Mouse (Mus musculus): ENCODE results near the gene Spats1. TPM values are rescaled to one million over a fixed set of nuclear protein-coding genes. Genes with fewer than 3 reads are reported as not detected.
"Not testable (repeated sequence)": the region's sequence is repeated elsewhere in the genome, so short reads cannot be mapped to it uniquely, and the experiment has no call there.

Spats1 gene
- polyA plus RNA-seq, 1 experiment from 2014 or later, result 0.48 TPM

DNA sequence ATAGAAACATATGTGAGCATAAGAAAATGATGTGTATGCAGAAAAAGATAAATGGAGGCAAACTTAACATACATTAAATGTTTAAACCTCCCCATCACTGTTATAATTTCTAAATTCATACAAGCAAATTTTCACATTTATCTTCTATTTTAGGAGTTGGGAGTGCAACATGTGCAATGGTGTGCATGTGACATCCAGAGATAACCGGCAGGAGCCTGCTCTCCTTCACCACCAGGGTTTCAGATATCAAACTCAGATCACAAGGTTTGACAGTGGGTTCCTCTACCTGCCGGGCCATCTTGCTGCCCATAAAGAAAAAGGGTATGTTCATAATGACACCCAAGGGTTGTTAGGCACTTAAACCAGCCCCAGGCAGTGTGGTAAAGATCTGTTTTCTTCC, 57.8 kb downstream of the Spats1 start:
- Histone ChIP-seq H3K36me3 (replicated peaks) (peaks cover 95% of the 10 kb centered on the region), H3K4me1 (no peaks in the 10 kb centered on the region), H3K27ac (no peak overlapping the region), H3K4me3 (no peak overlapping the region), H3K27me3 (ENCODE audit: poor library complexity, severe bottlenecking) (no peaks in the 10 kb centered on the region), H3K9me3 (no peaks in the 10 kb centered on the region)
- no peak for DNase-seq (ENCODE audit: extremely low spot score, low spot score)
- 84% methylated on average over 2 of the region's 2 CpGs for WGBS

GRCm38 (mm10) chr17:45411617-45412016, 63.6 kb downstream of the Spats1 start:
- H3K9me3 ChIP-seq; DNase-seq (ENCODE audit: extremely low spot score, low spot score); H3K27ac ChIP-seq; H3K27me3 ChIP-seq (ENCODE audit: poor library complexity, severe bottlenecking); H3K4me1 ChIP-seq; H3K4me3 ChIP-seq: not testable (repeated sequence)
- H3K36me3 ChIP-seq (replicated peaks), result peaks cover 100% of the 10 kb centered on the region
- 89% methylated on average over 2 of the region's 2 CpGs for WGBS

- no peaks in the 10 kb centered on the region for H3K27me3 ChIP-seq (ENCODE audit: poor library complexity, severe bottlenecking)
- no peak for DNase-seq (ENCODE audit: extremely low spot score, low spot score)
- peaks cover 100% of the 10 kb centered on the region for H3K36me3 ChIP-seq (replicated peaks)
- no peak overlapping the region for H3K4me3 ChIP-seq
- no peaks in the 10 kb centered on the region for H3K9me3 ChIP-seq
- H3K27ac ChIP-seq, result no peak overlapping the region
- no peaks in the 10 kb centered on the region for H3K4me1 ChIP-seq
- WGBS, result 97% methylated on average over 2 of the region's 2 CpGs
Measured at GRCm38 (mm10) chr17:45408719-45409118, 66.5 kb downstream of the Spats1 start.

- WGBS, result 95% methylated on average over 10 of the region's 10 CpGs
- no peaks in the 10 kb centered on the region for H3K27me3 ChIP-seq (ENCODE audit: poor library complexity, severe bottlenecking)
- no peak for DNase-seq (ENCODE audit: extremely low spot score, low spot score)
- no peak overlapping the region for H3K4me3 ChIP-seq
- H3K9me3 ChIP-seq, result no peaks in the 10 kb centered on the region
- peaks cover 99% of the 10 kb centered on the region for H3K36me3 ChIP-seq (replicated peaks)
- H3K27ac ChIP-seq, result no peak overlapping the region
- H3K4me1 ChIP-seq, result no peaks in the 10 kb centered on the region
Measured at GRCm38 (mm10) chr17:45406281-45406680, 68.9 kb downstream of the Spats1 start.

- DNase-seq (ENCODE audit: extremely low spot score, low spot score), result no peak
- no peak overlapping the region for H3K4me3 ChIP-seq
- no peaks in the 10 kb centered on the region for H3K4me1 ChIP-seq
- H3K27me3 ChIP-seq (ENCODE audit: poor library complexity, severe bottlenecking), result no peaks in the 10 kb centered on the region
- no peak overlapping the region for H3K27ac ChIP-seq
- H3K36me3 ChIP-seq (replicated peaks), result peaks cover 95% of the 10 kb centered on the region
- 51% methylated on average over 3 of the region's 3 CpGs for WGBS
- no peaks in the 10 kb centered on the region for H3K9me3 ChIP-seq
Measured at GRCm38 (mm10) chr17:45403207-45403606, 72.0 kb downstream of the Spats1 start.

- DNase-seq (ENCODE audit: extremely low spot score, low spot score), result no peak
- Histone ChIP-seq H3K9me3 (no peaks in the 10 kb centered on the region), H3K27ac (no peak overlapping the region), H3K36me3 (replicated peaks) (peaks cover 95% of the 10 kb centered on the region), H3K4me3 (no peak overlapping the region), H3K4me1 (no peaks in the 10 kb centered on the region), H3K27me3 (ENCODE audit: poor library complexity, severe bottlenecking) (no peaks in the 10 kb centered on the region)
- WGBS, result 93% methylated on average over 3 of the region's 3 CpGs
Measured at GRCm38 (mm10) chr17:45402601-45403000, 72.6 kb downstream of the Spats1 start.

DNA sequence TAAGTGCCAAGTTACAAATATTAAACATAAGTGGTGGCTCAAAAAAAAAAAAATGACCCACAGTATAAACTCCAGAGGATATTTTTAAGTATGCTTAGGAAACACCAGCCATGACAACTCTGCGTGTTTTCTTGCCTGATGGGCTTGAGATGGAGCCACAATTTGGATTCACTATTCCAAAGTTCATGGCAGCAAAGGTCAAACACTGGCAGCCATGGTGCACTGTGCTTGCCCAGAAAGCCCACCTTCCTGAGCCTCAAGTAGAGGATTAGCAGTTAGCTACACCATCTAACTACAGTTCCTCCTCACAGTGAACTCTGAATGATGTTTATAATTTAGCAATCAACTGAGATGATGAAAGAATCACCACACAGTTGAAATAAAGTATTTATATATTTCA, 73.1 kb downstream of the Spats1 start:
- Histone ChIP-seq H3K4me1 (no peaks in the 10 kb centered on the region), H3K27me3 (ENCODE audit: poor library complexity, severe bottlenecking) (no peaks in the 10 kb centered on the region), H3K27ac (no peak overlapping the region), H3K4me3 (no peak overlapping the region), H3K36me3 (replicated peaks) (peaks cover 95% of the 10 kb centered on the region), H3K9me3 (no peaks in the 10 kb centered on the region)
- no peak for DNase-seq (ENCODE audit: extremely low spot score, low spot score)
- WGBS, result 98% methylated on average over 1 of the region's 1 CpGs

- no peak overlapping the region for H3K27ac ChIP-seq
- no peak for DNase-seq (ENCODE audit: extremely low spot score, low spot score)
- peaks cover 87% of the 10 kb centered on the region for H3K36me3 ChIP-seq (replicated peaks)
- H3K4me1 ChIP-seq, result no peaks in the 10 kb centered on the region
- no peaks in the 10 kb centered on the region for H3K27me3 ChIP-seq (ENCODE audit: poor library complexity, severe bottlenecking)
- WGBS, result 93% methylated on average over 5 of the region's 5 CpGs
- no peaks in the 10 kb centered on the region for H3K9me3 ChIP-seq
- H3K4me3 ChIP-seq, result no peak overlapping the region
Measured at GRCm38 (mm10) chr17:45401126-45401905, 73.9 kb downstream of the Spats1 start.

DNA sequence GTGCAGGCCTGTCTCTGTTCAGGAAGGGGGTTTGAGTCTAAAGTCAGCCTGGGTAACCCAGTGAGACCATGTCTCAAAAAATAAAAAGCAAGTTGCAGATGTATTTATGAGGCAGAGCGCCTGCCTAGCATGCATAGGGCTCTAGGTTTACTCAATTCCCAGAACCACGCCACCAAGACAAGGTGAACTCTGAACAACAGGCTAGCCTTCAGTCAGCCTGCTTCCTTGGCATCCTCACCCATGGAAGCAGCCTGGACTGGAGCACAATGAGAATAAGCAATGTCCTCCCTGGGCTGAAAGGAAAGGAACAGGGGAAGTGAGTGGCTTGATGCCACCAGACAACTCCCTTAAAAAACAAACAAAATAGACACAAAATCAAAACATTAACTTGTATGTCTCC, 77.2 kb downstream of the Spats1 start:
- WGBS, result 97% methylated on average over 2 of the region's 2 CpGs

GRCm38 (mm10) chr17:45397541-45397940, 77.7 kb downstream of the Spats1 start:
- 75% methylated on average over 3 of the region's 3 CpGs for WGBS
- no peak for DNase-seq (ENCODE audit: extremely low spot score, low spot score)
- no peaks in the 10 kb centered on the region for H3K4me1 ChIP-seq
- peaks cover 74% of the 10 kb centered on the region for H3K36me3 ChIP-seq (replicated peaks)
- H3K4me3 ChIP-seq, result no peak overlapping the region
- no peaks in the 10 kb centered on the region for H3K27me3 ChIP-seq (ENCODE audit: poor library complexity, severe bottlenecking)
- H3K27ac ChIP-seq, result no peak overlapping the region
- no peaks in the 10 kb centered on the region for H3K9me3 ChIP-seq

More for the DNA sequence above, 77.2 kb downstream of the Spats1 start:
- DNase-seq (ENCODE audit: extremely low spot score, low spot score), result no peak
- H3K36me3 ChIP-seq (replicated peaks), result peaks cover 74% of the 10 kb centered on the region
- H3K27ac ChIP-seq, result no peak overlapping the region
- no peaks in the 10 kb centered on the region for H3K4me1 ChIP-seq
- no peaks in the 10 kb centered on the region for H3K27me3 ChIP-seq (ENCODE audit: poor library complexity, severe bottlenecking)
- H3K4me3 ChIP-seq, result no peak overlapping the region
- H3K9me3 ChIP-seq, result no peaks in the 10 kb centered on the region

DNA sequence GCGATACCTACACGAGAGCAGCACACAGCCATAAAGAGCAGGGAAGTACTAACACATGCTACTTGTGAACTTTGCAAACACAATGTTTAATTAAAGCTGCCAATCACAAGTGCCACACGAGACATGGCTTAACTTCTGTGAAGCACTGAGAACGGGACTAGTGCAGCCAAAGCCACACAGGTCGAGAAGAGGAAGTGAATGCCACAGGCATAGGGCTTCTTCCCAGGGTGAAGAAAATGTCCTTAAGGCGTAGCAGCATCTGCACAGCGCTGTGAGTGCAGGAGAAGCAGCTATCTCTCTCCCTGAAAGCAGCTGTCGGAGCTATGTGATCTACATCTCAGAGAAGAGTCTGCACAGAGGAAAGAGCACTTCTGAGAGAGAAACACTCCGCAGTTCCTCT, 80.6 kb downstream of the Spats1 start:
- peaks cover 75% of the 10 kb centered on the region for H3K36me3 ChIP-seq (replicated peaks)
- 83% methylated on average over 9 of the region's 9 CpGs for WGBS
- H3K4me1 ChIP-seq, result no peaks in the 10 kb centered on the region
- H3K27me3 ChIP-seq (ENCODE audit: poor library complexity, severe bottlenecking), result no peaks in the 10 kb centered on the region
- H3K4me3 ChIP-seq, result no peak overlapping the region
- no peak for DNase-seq (ENCODE audit: extremely low spot score, low spot score)
- no peaks in the 10 kb centered on the region for H3K9me3 ChIP-seq
- no peak overlapping the region for H3K27ac ChIP-seq

DNA sequence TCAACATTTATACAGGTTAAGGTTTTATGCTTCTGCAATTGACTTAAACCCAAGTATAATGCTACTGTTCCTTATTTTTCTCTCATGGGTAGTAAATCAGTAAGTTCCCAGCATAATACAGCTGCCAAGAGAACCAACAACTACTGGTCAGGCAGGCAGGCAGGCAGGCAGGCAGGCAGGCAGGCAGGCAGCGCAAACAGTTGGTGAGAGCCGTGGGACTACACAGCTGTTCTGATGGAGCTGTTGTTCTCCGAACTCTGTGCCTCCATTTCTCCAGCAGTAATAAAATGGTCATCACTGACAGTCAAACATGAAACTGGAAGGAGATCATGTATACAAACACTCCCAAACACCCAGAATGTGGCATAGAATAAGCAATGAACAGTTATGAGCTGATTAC, 81.5 kb downstream of the Spats1 start:
- Histone ChIP-seq H3K36me3 (replicated peaks) (peaks cover 74% of the 10 kb centered on the region), H3K27me3 (ENCODE audit: poor library complexity, severe bottlenecking) (no peaks in the 10 kb centered on the region), H3K4me1 (no peaks in the 10 kb centered on the region), H3K4me3 (no peak overlapping the region), H3K27ac (no peak overlapping the region), H3K9me3 (no peaks in the 10 kb centered on the region)
- WGBS, result 91% methylated on average over 3 of the region's 3 CpGs
- DNase-seq (ENCODE audit: extremely low spot score, low spot score), result no peak
